Mouse (Mus musculus): ENCODE measurements around the gene Trmt10c.

DNA sequence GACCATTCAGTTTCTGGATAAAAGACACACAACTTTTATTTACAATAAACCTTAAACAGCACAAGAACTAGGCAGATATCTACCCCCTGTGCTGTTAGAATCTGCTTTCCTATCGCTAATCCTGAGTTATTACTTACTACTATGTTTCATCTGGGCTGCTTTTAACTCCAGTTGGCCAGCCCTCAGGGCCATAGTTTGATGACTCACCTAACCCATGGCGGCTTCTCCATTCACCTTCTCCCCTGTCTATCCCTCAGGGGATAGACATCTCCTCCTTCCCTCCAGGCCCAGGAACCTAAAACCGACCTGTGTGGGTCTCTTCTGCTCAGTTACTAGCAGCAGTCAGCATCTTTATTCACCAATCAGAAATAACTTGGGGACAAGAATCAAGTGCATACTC is 51.6 kb downstream of the Trmt10c start:
- TF ChIP-seq CTCF (IDR thresholded peaks at IDR 0.05; ENCODE audit: low read depth, low read length) = no peak
- TF ChIP-seq POLR2A (IDR thresholded peaks at IDR 0.05; ENCODE audit: insufficient read depth, low read length) = no peak

Data from ES-Bruce4 (cell line).